Mouse (Mus musculus) brain, embryonic 14.5 days (tissue): Measurements from ENCODE around the gene Gm9857. TPM values are rescaled to one million over a fixed set of nuclear protein-coding genes. Genes with fewer than 3 reads are reported as not detected.

Experiments
- DNase-seq: peaks from one replicate; pipeline ENCODE4 v3.0.0-alpha.2; 2011; ENCODE audit warnings: low read depth
- CTCF ChIP-seq: fragments of 200-500 bp; IDR thresholded peaks from 2 replicates; pipeline ENCODE4 v1.5.1; 2012; ENCODE audit warnings: inconsistent platforms, mild to moderate bottlenecking, moderate library complexity, borderline replicate concordance; ENCODE audit not compliant: insufficient read depth, insufficient read length; ENCODE audit errors: extremely low read depth
- POLR2A ChIP-seq: fragments of 200-500 bp; IDR thresholded peaks from 2 replicates; pipeline ENCODE4 v1.6.1; 2012; ENCODE audit warnings: mild to moderate bottlenecking, inconsistent platforms, borderline replicate concordance; ENCODE audit not compliant: poor library complexity, insufficient read depth, insufficient read length, severe bottlenecking; ENCODE audit errors: extremely low read depth
- polyA plus RNA-seq: library from polyadenylated mRNA; depleted of rRNA; stranded (reverse); fragments of >200 nt; gene quantifications from 2 replicates; pipeline ENCODE4 v1.2.3, GENCODE M21; 2012; rRNA removed

Gm9857 gene
- polyA plus RNA-seq: 1.3 TPM in 2 replicates

DNA sequence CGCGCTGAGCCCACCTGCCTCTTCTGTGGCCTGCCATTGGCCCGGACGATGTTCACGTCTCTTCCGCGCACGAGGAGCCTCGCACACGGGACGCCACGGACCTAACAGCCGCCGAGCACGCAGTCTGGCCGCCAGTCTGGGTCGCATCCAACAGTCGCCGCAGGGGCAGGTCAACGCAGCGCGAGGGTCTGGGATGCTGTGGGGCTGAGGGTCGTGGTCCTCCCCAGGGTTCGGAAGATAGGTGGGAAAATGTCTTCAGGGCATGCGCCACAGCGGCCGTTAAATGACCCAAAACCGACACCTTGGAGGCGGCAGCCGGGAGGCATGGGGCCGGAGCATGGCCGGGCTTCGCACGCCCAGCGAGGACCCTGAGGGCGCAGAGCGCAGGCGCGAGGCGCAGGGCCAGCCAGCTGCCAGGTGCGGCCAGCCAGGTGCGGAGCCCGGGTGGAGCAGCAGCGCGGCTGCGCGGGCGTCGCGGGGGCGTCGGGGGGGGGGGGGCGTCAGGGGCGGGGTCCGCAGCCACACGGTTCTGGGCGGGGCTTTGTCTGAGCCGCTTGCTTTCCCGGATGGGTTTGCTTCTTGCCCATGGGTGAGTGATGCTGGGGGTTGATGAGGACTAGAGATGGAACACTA is at the start of gene Gm9857:
TSS of gene Gm9857 (minus strand) at position 445 of the 633 bp plus-strand sequence.
- peak; percentile 47 for DNase-seq
- TF ChIP-seq POLR2A: no peak

DNA sequence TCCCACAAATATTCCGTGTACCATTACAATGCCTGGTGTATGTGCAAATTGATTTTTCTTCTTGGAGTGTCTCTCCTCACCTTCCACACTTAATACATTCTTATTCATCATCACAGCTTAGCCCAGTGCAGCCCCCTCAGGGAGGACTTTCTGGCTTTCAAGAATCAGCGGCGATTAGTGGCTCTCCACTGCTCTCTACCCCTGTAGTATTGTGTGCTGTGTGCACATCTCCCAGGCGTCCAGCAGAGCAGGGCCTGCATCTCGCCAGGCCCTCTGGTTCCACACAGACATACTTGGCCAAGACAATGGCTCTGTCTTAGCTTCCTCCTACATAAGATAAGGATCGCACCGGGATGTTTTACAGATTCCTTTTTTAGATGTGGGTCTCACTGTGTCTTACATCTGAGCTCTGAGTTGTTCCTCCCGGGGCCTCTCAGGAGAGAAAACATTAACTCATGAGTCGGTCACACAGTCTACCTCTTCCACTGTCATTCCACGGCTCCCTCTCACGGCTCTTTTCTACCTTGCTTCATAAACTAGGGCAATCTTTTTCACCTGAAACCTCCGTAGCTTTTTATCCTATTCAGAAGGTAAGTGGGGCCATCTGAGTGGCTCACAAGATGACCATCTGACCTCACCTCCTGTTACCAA is 46.9 kb upstream of the Gm9857 start:
- DNase-seq: peak; percentile 52
- TF ChIP-seq CTCF (no peak), POLR2A (no peak)

DNA sequence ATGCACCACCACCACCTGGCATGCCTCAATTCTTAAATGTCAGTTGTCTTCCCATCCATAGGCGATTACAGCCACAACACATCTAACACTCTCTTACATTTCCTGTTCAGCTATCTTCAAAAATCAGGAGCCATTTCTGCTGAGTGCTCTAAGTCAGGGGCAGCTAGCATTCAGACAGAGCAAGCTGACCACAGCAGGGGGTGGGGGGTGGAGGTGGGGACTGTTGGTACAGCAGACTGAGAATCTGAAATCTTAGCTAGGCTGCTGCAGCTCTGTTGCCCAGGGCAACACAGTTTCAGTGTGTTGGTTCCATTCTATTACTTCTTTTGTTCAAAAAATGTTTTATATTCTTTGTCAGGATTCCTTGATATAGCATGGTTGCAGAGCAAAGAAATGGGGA is 46.3 kb upstream of the Gm9857 start:
- no peak for TF ChIP-seq CTCF
- no peak for TF ChIP-seq POLR2A
- DNase-seq: peak; percentile 67

DNA sequence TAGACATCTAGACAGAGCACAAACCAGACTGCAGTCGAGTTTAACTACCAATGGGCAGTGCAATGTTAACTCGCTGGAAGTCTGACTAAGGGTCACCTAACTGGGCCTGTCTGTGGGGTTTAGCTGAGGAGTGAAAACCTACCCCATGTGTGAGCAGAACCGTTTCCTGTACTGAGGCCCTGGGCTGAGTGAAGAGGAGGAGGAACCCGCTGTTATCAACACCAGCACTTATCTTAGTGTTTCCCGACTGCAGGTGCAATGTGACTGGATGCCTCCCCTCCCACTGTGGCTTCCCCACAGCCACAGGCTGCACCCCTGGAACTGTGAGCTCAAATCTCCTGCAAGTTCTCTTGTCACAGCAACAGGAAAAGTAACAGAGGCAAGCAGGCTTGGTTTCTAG is 43.7 kb upstream of the Gm9857 start:
- TF ChIP-seq CTCF (no peak), POLR2A (no peak)
- DNase-seq: no peak

DNA sequence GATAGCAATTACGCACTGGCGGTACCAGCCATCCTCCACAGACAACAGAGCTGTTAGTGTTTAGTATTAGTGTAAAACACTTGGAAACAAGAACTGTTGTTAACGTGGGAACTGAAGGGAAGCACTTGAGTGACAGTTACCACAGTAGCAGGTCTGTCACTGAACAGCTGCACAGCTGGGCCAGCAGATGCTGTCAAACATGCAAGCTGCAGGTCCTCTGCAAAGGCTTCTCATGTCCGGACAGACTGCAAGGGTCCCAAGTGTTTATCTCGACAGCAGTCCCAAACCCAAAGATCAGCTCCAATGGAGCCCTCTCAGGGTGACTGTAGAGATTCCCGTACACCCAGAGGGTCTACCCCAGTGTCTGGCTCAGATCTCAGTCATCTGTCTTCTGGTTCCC is 41.7 kb upstream of the Gm9857 start:
- no peak for DNase-seq
- TF ChIP-seq CTCF (no peak), POLR2A (no peak)

DNA sequence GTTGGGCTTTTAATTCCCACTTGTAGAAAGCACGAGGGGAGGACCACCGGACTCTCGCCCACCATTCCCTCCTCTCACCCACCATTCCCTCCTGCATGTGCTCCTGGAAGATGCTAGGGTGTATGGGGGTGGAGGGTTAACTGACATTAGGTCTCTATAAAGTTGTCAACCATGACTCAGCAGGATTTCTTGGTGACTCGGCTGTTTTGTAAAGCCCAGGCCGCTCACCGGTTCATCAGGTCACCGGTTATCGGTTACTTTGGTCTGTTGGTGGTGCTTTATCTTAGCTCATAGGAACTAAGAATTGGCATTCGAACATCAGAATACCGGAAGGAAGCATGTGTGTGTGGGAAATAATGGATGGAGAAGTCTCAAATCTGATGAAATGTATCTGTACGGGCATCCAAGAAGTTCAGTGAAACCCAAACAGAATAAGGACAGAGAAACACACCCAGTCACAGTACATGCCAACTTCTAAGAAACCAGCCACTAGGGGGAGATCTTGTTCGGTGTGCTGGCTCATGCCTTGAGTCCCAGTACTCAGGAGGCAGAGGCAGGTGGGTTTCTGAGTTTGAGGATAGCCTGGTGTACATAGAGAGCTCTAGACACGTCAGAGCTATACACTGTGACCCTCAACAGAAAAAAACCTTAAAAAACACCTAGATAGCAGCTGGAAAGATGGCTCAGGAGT is 37.2 kb upstream of the Gm9857 start:
- no peak for DNase-seq
- no peak for TF ChIP-seq CTCF
- TF ChIP-seq POLR2A: no peak

DNA sequence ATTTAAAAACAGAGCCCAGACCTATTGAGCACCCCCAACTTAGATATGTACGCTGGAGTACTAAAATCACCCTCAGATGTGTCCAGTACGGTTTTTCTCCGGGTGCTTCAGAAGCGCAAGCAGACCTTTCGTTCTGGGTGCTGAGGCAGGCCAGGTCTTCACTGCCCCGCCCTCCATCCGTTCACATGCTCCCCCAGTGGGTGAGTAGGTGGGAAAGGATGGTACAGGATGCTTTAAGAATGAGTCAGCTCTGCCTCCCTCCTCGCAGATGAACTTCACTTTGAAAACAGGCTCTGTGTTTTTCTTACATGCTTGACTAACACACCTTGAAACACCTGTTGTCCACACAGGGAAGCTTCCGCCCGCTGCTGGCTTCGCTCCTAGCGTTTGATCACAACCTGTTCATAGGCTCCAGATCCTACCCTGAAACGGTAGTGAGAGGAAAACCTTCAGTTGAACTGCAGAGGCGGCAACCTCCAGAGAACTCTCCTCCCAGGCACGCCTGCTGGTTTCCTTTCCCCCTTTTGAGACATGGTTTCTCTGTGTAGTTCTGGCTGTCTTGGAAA is 34.8 kb upstream of the Gm9857 start:
- TF ChIP-seq POLR2A (no peak), CTCF (no peak)

DNA sequence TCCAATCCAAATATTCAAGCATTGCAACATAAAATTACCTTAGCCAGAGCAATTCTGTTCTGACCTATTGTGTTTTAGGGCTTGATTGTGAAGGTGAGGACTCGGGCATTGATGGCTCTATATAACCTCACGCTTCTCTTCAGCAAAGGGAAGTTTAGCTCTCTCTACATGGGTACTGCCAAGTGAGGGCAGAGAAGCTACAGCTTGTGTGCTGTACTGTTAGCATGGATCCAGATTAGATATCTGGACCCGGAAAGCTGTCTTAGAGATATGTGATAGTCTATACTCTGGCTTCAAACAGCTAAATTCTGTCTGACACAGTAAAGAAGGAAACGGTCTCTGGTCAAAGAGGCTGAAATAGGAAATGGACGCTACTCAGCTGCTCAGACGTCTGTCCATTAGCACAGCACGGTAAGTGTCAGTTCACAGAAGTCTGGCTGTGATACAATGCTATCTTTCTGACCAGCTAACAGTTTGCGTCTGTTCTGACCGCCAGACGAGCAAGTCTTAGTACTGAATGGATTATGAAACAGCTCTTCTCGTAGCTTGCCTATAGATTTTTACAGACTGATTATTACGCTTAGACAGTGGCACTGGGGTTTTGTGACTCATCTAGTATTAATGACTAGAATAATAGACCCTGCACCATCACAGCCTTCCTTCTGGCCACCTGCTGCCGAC is 33.9 kb upstream of the Gm9857 start:
- TF ChIP-seq CTCF: no peak
- TF ChIP-seq POLR2A: no peak
- DNase-seq: no peak

More for the DNA sequence above, 34.8 kb upstream of the Gm9857 start:
- DNase-seq: no peak

DNA sequence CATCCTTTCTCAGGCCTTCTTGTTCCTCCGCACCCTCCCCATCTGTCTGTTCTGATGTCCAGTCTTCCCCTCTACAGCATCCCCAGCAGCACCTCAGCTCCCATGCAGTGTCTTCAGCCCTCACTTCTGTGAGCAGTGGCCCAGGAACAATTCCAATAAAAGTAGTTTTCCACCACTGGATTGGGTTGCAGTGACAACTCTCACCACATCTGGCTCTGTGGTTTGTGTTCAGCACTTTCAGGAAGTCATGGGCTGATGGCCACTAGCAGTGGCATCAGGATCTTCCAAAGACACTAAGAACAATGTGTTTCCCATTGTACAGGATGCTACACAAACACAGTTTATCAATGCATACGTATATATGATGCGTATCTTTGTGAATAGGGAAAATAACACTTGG is 25.8 kb upstream of the Gm9857 start:
- TF ChIP-seq CTCF: no peak
- no peak for TF ChIP-seq POLR2A

DNA sequence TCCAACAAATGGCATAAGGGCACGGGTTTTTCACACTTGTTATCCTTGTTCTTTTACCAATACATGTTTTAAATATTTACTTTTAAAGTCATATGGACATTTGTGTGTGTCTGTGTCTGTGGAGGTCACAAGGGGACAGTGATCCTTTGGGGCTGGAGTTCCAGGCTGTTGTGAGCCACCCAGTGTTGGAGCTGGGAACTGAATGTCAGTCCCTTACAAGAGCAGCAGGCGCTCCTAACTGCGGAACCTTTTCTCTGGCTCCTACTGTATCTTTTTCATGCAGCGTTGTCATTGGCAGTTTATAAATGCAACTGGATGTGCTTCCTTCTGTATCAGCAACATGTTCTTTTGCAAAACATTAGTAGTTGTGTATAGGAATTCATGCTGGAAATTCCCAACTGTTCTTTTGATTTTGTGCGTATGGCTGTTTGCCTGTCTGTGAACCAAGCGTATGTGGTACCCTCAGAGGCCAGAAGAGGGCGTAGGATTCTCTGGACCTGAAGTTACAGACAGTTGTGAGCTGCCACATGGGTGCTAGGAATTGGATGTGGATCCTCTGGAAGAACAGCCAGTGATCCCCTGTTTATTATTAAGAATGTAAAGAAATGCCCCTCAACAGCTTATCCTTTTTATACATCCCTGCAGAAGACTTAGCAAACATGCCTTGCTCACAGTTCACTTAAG is 24.3 kb upstream of the Gm9857 start:
- peak; percentile 18; the same call in 1 of the 2 replicates for TF ChIP-seq CTCF
- no peak for TF ChIP-seq POLR2A
- DNase-seq: no peak

More for the DNA sequence above, 25.8 kb upstream of the Gm9857 start:
- no peak for DNase-seq
